Mouse (Mus musculus): ENCODE data around the gene Arnt2. TPM values are rescaled to one million over a fixed set of nuclear protein-coding genes. Genes with fewer than 3 reads are reported as not detected.

The Arnt2 gene
- polyA plus RNA-seq, 1 experiment from 2014 or later: 4.4 TPM

GRCm38 (mm10) chr7:84424670-84425385 is 14.9 kb upstream of the Arnt2 start:
- Histone ChIP-seq H3K4me3 (no peak overlapping the region), H3K4me2 (no peak overlapping the region), H3K27me3 (replicated peaks) (no peaks in the 10 kb centered on the region; the same call in 1 of the 2 replicates), H3K9me3 (replicated peaks) (no peaks in the 10 kb centered on the region), H3K27ac (ENCODE audit: poor library complexity, severe bottlenecking) (no peak overlapping the region), H3K9ac (no peak overlapping the region), H3K36me3 (no peaks in the 10 kb centered on the region), H3K4me1 (replicated peaks) (no peaks in the 10 kb centered on the region)
- WGBS: 79% methylated on average over 7 of the region's 7 CpGs
- ATAC-seq (ENCODE audit: insufficient number of reproducible peaks, low FRiP score): no peak

GRCm38 (mm10) chr7:84421753-84422152 is 11.8 kb upstream of the Arnt2 start:
- H3K4me1 ChIP-seq (replicated peaks): no peaks in the 10 kb centered on the region
- no peaks in the 10 kb centered on the region for H3K36me3 ChIP-seq

GRCm38 (mm10) chr7:84421291-84421665 is 11.3 kb upstream of the Arnt2 start:
- Histone ChIP-seq H3K27me3 (replicated peaks) (no peaks in the 10 kb centered on the region), H3K9me3 (replicated peaks) (no peaks in the 10 kb centered on the region), H3K27ac (ENCODE audit: poor library complexity, severe bottlenecking) (no peak overlapping the region), H3K4me2 (no peak overlapping the region), H3K4me1 (replicated peaks) (no peaks in the 10 kb centered on the region), H3K9ac (no peak overlapping the region), H3K36me3 (no peaks in the 10 kb centered on the region), H3K4me3 (no peak overlapping the region)
- ATAC-seq (ENCODE audit: insufficient number of reproducible peaks, low FRiP score): no peak

More at GRCm38 (mm10) chr7:84421753-84422152, 11.8 kb upstream of the Arnt2 start:
- H3K27me3 ChIP-seq (replicated peaks): no peaks in the 10 kb centered on the region
- H3K27ac ChIP-seq (ENCODE audit: poor library complexity, severe bottlenecking): no peak overlapping the region
- no peaks in the 10 kb centered on the region for H3K9me3 ChIP-seq (replicated peaks)
- no peak overlapping the region for H3K4me2 ChIP-seq
- ATAC-seq (ENCODE audit: insufficient number of reproducible peaks, low FRiP score): no peak
- H3K9ac ChIP-seq: no peak overlapping the region
- no peak overlapping the region for H3K4me3 ChIP-seq

- no peaks in the 10 kb centered on the region for H3K27me3 ChIP-seq (replicated peaks)
- no peak overlapping the region for H3K9ac ChIP-seq
- H3K27ac ChIP-seq (ENCODE audit: poor library complexity, severe bottlenecking): no peak overlapping the region
- H3K4me2 ChIP-seq: no peak overlapping the region
- H3K4me3 ChIP-seq: no peak overlapping the region
- ATAC-seq (ENCODE audit: insufficient number of reproducible peaks, low FRiP score): no peak
- H3K9me3 ChIP-seq (replicated peaks): 0 out of 2 replicates have a peak, but pooled peaks cover under 1% of the 10 kb centered on the region
- 69% methylated on average over 3 of the region's 3 CpGs for WGBS
- H3K36me3 ChIP-seq: no peaks in the 10 kb centered on the region
- no peaks in the 10 kb centered on the region for H3K4me1 ChIP-seq (replicated peaks)
These were observed 10.8 kb upstream of the Arnt2 start for GRCm38 (mm10) chr7:84420581-84421290.

GRCm38 (mm10) chr7:84417441-84417840 is 7.5 kb upstream of the Arnt2 start:
- H3K4me2 ChIP-seq: no peak overlapping the region
- H3K36me3 ChIP-seq: no peaks in the 10 kb centered on the region
- no peaks in the 10 kb centered on the region for H3K4me1 ChIP-seq (replicated peaks)
- ATAC-seq (ENCODE audit: insufficient number of reproducible peaks, low FRiP score): no peak
- no peak overlapping the region for H3K9ac ChIP-seq
- no peak overlapping the region for H3K27ac ChIP-seq (ENCODE audit: poor library complexity, severe bottlenecking)
- no peak overlapping the region for H3K4me3 ChIP-seq
- H3K9me3 ChIP-seq (replicated peaks): 0 out of 2 replicates have a peak, but pooled peaks cover 2% of the 10 kb centered on the region
- no peaks in the 10 kb centered on the region for H3K27me3 ChIP-seq (replicated peaks)

- Histone ChIP-seq H3K4me2 (no peak overlapping the region), H3K9ac (no peak overlapping the region), H3K4me3 (no peak overlapping the region), H3K36me3 (no peaks in the 10 kb centered on the region), H3K9me3 (replicated peaks) (0 out of 2 replicates have a peak, but pooled peaks cover 2% of the 10 kb centered on the region), H3K27me3 (replicated peaks) (peaks cover 38% of the 10 kb centered on the region), H3K27ac (ENCODE audit: poor library complexity, severe bottlenecking) (no peak overlapping the region), H3K4me1 (replicated peaks) (peaks cover 3% of the 10 kb centered on the region; the same call in 1 of the 2 replicates)
- ATAC-seq (ENCODE audit: insufficient number of reproducible peaks, low FRiP score): no peak
- 77% methylated on average over 8 of the region's 8 CpGs for WGBS
These were observed 2.6 kb upstream of the Arnt2 start for GRCm38 (mm10) chr7:84412570-84412969.

- H3K27ac ChIP-seq (ENCODE audit: poor library complexity, severe bottlenecking): peak overlapping the region; percentile 45; the same call in 1 of the 2 replicates
- H3K4me1 ChIP-seq (replicated peaks): peaks cover 3% of the 10 kb centered on the region; the same call in 1 of the 2 replicates
- H3K9me3 ChIP-seq (replicated peaks): no peaks in the 10 kb centered on the region
- peak; percentile 68 for ATAC-seq (ENCODE audit: insufficient number of reproducible peaks, low FRiP score)
- H3K9ac ChIP-seq: peak overlapping the region; percentile 77
- peak overlapping the region; percentile 87 for H3K4me2 ChIP-seq
- peak overlapping the region; percentile 72 for H3K4me3 ChIP-seq
- peaks cover 41% of the 10 kb centered on the region for H3K27me3 ChIP-seq (replicated peaks)
- no peaks in the 10 kb centered on the region for H3K36me3 ChIP-seq
- 2% methylated on average over 39 of the region's 39 CpGs for WGBS
These were observed 608 bp downstream of the Arnt2 start for GRCm38 (mm10) chr7:84409241-84409895.

GRCm38 (mm10) chr7:84408282-84408681 is 1.7 kb downstream of the Arnt2 start:
- no peak for ATAC-seq (ENCODE audit: insufficient number of reproducible peaks, low FRiP score)
- WGBS: 74% methylated on average over 5 of the region's 5 CpGs
- no peak overlapping the region for H3K27ac ChIP-seq (ENCODE audit: poor library complexity, severe bottlenecking)
- H3K4me2 ChIP-seq: no peak overlapping the region
- no peaks in the 10 kb centered on the region for H3K9me3 ChIP-seq (replicated peaks)
- peaks cover 3% of the 10 kb centered on the region; the same call in 1 of the 2 replicates for H3K4me1 ChIP-seq (replicated peaks)
- peaks cover 41% of the 10 kb centered on the region for H3K27me3 ChIP-seq (replicated peaks)
- H3K4me3 ChIP-seq: no peak overlapping the region
- H3K9ac ChIP-seq: no peak overlapping the region
- H3K36me3 ChIP-seq: no peaks in the 10 kb centered on the region

- Histone ChIP-seq H3K4me2 (no peak overlapping the region), H3K27ac (ENCODE audit: poor library complexity, severe bottlenecking) (no peak overlapping the region), H3K9ac (no peak overlapping the region), H3K9me3 (replicated peaks) (no peaks in the 10 kb centered on the region), H3K27me3 (replicated peaks) (peaks cover 8% of the 10 kb centered on the region), H3K4me3 (no peak overlapping the region), H3K36me3 (no peaks in the 10 kb centered on the region), H3K4me1 (replicated peaks) (no peaks in the 10 kb centered on the region)
- ATAC-seq (ENCODE audit: insufficient number of reproducible peaks, low FRiP score): no peak
- 63% methylated on average over 5 of the region's 5 CpGs for WGBS
These were observed 6.6 kb downstream of the Arnt2 start for GRCm38 (mm10) chr7:84403371-84403770.

- no peak overlapping the region for H3K27ac ChIP-seq (ENCODE audit: poor library complexity, severe bottlenecking)
- no peak overlapping the region for H3K9ac ChIP-seq
- no peak for ATAC-seq (ENCODE audit: insufficient number of reproducible peaks, low FRiP score)
- no peaks in the 10 kb centered on the region for H3K4me1 ChIP-seq (replicated peaks)
- H3K4me3 ChIP-seq: no peak overlapping the region
- no peaks in the 10 kb centered on the region for H3K27me3 ChIP-seq (replicated peaks)
- H3K36me3 ChIP-seq: no peaks in the 10 kb centered on the region
- H3K9me3 ChIP-seq (replicated peaks): no peaks in the 10 kb centered on the region
- 51% methylated on average over 9 of the region's 9 CpGs for WGBS
- H3K4me2 ChIP-seq: no peak overlapping the region
These were observed 8.1 kb downstream of the Arnt2 start for GRCm38 (mm10) chr7:84401641-84402455.
